Mouse (Mus musculus) ES-E14 (cell line): ENCODE data around the gene Sumf1.

Experiments
- HCFC1 ChIP-seq: IDR thresholded peaks from 2 replicates; pipeline ENCODE4 v1.6.1; 2012; ENCODE audit warnings: low read length, inconsistent platforms, borderline replicate concordance; ENCODE audit not compliant: insufficient read depth
- MAFK ChIP-seq: IDR thresholded peaks from 2 replicates; pipeline ENCODE4 v1.6.1; 2014; ENCODE audit warnings: mild to moderate bottlenecking, low read depth, low read length, inconsistent platforms; ENCODE audit not compliant: insufficient read depth
- ZNF384 ChIP-seq: IDR thresholded peaks from 2 replicates; pipeline ENCODE4 v1.6.1; 2012; ENCODE audit warnings: low read depth, low read length, inconsistent platforms

DNA sequence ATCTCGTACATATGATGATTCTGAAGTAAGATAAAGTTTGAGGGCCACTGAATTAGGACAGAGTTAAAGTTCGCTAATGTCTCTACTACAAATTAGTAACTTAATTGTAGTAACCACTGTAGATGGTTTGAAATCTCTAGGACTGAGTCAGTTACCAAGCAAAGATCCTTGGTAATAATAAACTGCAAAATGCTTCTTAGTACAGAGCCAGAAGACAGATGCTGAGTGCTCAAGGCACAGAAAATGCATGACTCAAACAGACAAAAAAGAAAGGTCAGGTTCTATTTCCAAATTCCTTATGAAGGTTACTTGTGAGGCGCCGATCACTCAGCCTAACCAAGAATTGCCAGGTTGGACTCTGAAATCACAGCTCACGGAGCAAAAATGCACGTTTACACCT lies 67.5 kb downstream of the Sumf1 start:
- TF ChIP-seq MAFK (no peak), ZNF384 (no peak), HCFC1 (no peak)
